ENCODE assay signal across 8 mouse cellular contexts in the genomic region with DNA sequence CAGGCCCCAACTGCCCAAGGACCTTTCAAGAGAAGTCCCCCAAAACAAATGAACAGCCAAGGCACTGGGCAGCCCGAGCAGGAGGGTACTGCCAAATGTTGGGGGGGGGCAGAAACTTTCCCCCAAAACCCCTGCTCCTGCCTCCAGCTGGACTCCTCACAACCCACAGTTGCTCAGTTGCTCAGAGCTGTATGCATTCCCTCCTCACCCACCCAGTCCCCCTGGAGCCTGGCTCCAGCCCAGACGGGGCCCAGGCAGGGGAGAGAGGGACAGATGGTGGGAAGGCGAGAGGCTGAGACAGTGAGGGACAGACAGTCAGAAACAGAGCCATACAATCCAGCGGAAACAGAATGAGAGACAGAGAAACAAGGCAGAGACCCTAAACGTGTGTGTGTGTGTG.
DNase-seq lines count a peak whose midpoint lies in the region; ATAC-seq and TF ChIP-seq lines count a peak whose summit lies in the region.

No protein-coding gene starts in this region.

- no peak overlapping the region for H3K4me3 ChIP-seq in lung, embryonic 15.5 days
- no peak overlapping the region for H3K4me3 ChIP-seq in lung, adult 2 months (replicated peaks; ENCODE audit: extremely low read depth, low read depth, low read length)
- no peak overlapping the region for H3K4me3 ChIP-seq in olfactory bulb, adult 2 months (ENCODE audit: insufficient read depth, low read depth, low read length)

- DNase-seq in cerebellum, postnatal 25 days, result peak; percentile 58 to 68
- no peak for DNase-seq in cerebellum, adult 11-12 months
- DNase-seq in lung, adult 2 months, result no peak
- DNase-seq in layer of hippocampus, adult 8-10 months (ENCODE audit: low spot score in 2 of 2), result peak; percentile 51 to 62
- no peak for DNase-seq in urinary bladder, postnatal 36 days (ENCODE audit: low spot score in 2 of 2)
- DNase-seq in gastrocnemius, adult 8-10 months (ENCODE audit: low spot score in 2 of 2), result no peak

- TF ChIP-seq CTCF in lung, adult 2 months (IDR thresholded peaks at IDR 0.05; ENCODE audit: insufficient read depth, low read length), result no peak
- no peak for TF ChIP-seq CTCF in olfactory bulb, adult 2 months (IDR thresholded peaks at IDR 0.05; ENCODE audit: insufficient read depth, low read depth, low read length)

- H3K9ac ChIP-seq in lung, embryonic 15.5 days, result no peak overlapping the region

- WGBS in lung, embryonic 15.5 days, result 58% methylated on average over 5 of the region's 5 CpGs
- WGBS in lung, adult 2 months, result 73% methylated on average over 5 of the region's 5 CpGs
- 32% methylated on average over 5 of the region's 5 CpGs for WGBS in olfactory bulb, adult 2 months

- H3K4me1 ChIP-seq in lung, embryonic 15.5 days, result peaks cover 40% of the 10 kb centered on the region
- H3K4me1 ChIP-seq in lung, adult 2 months (ENCODE audit: control insufficient read depth, insufficient read depth, low read length), result peaks cover 3% of the 10 kb centered on the region; the same call in 1 of the 2 replicates
- peaks cover 53% of the 10 kb centered on the region for H3K4me1 ChIP-seq in olfactory bulb, adult 2 months (ENCODE audit: control insufficient read depth, insufficient read depth, low read length)

- ATAC-seq in lung, embryonic 15.5 days (ENCODE audit: borderline replicate concordance, extremely low read depth, low FRiP score, low TSS enrichment), result peak; percentile 77; the same call in 1 of the 2 replicates

- TF ChIP-seq POLR2A in lung, adult 2 months (IDR thresholded peaks at IDR 0.05; ENCODE audit: borderline replicate concordance, extremely low read depth, low read depth, low read length), result no peak
- no peak for TF ChIP-seq POLR2A in olfactory bulb, adult 2 months (IDR thresholded peaks at IDR 0.05; ENCODE audit: insufficient read depth, low read depth, low read length)

- H3K36me3 ChIP-seq in lung, embryonic 15.5 days, result peaks cover 69% of the 10 kb centered on the region

- H3K27me3 ChIP-seq in lung, embryonic 15.5 days, result no peaks in the 10 kb centered on the region

- H3K4me2 ChIP-seq in lung, embryonic 15.5 days, result no peak overlapping the region

- H3K27ac ChIP-seq in lung, embryonic 15.5 days, result peak overlapping the region; percentile 65
- H3K27ac ChIP-seq in olfactory bulb, adult 2 months (ENCODE audit: insufficient read depth, low read depth, low read length), result peak overlapping the region; percentile 88; the same call in 1 of the 2 replicates

- no peaks in the 10 kb centered on the region for H3K9me3 ChIP-seq in lung, embryonic 15.5 days

Comparison
In these comparisons a context has a peak if more than half of its experiments do, and no peak if none do; other contexts are left out.
1. DNase-seq: peak in cerebellum, postnatal 25 days (2 of 2) and layer of hippocampus, adult 8-10 months (2 of 2); none in cerebellum, adult 11-12 months (single experiment), lung, adult 2 months (single experiment), urinary bladder, postnatal 36 days (0 of 2) and gastrocnemius, adult 8-10 months (0 of 2).